Mouse (Mus musculus) midbrain, embryonic 10.5 days (tissue): Measurements from ENCODE around the gene Zfp61. TPM values are rescaled to one million over a fixed set of nuclear protein-coding genes. Genes with fewer than 3 reads are reported as not detected.
"Not testable (repeated sequence)": the region's sequence is repeated elsewhere in the genome, so short reads cannot be mapped to it uniquely, and the experiment has no call there.

ENCODE experiments used
- DNase-seq: peaks from one replicate; pipeline ENCODE4 v3.0.0-alpha.2; 2017; ENCODE audit warnings: low spot score
- H3K27ac ChIP-seq: fragments of 300-500 bp; sonication (generic); replicated peaks from 2 replicates; pipeline ENCODE4 v1.5.1; 2016; ENCODE audit warnings: mild to moderate bottlenecking
- H3K27me3 ChIP-seq: fragments of 300-500 bp; sonication (generic); 2 replicates; pipeline ENCODE4 v1.6.1; 2016; ENCODE audit warnings: low read depth, mild to moderate bottlenecking; ENCODE audit not compliant: poor library complexity, severe bottlenecking
- H3K36me3 ChIP-seq: fragments of 300-500 bp; sonication (generic); 2 replicates; pipeline ENCODE4 v1.6.1; 2016; ENCODE audit warnings: mild to moderate bottlenecking, moderate library complexity
- H3K4me1 ChIP-seq: fragments of 300-500 bp; sonication (generic); 2 replicates; pipeline ENCODE4 v1.6.1; 2016
- H3K4me3 ChIP-seq: fragments of 300-500 bp; sonication (generic); 2 replicates; pipeline ENCODE4 v1.5.1; 2016; ENCODE audit warnings: mild to moderate bottlenecking, moderate library complexity
- H3K9me3 ChIP-seq: fragments of 300-500 bp; sonication (generic); replicated peaks from 2 replicates; pipeline ENCODE4 v1.6.1; 2016; ENCODE audit warnings: mild to moderate bottlenecking
- WGBS: fragments of 180-500 bp; shearing (Covaris S2); methylation state at CpG from one replicate; pipeline ENCODE4 v1.1.7; 2016; 5-methylcytosine and 5-hydroxymethylcytosine counted together
- polyA plus RNA-seq: library from polyadenylated mRNA; unstranded; fragments of >200 nt; fragmentation: Nextera tagmentation; extraction: Ambion mirVana; gene quantifications from 2 replicates; pipeline ENCODE4 v1.2.1, GENCODE M21; 2016

The Zfp61 gene
- polyA plus RNA-seq, 1 experiment from 2014 or later = 36.7 TPM

GRCm38 (mm10) chr7:24293061-24293851 lies 7.8 kb downstream of the Zfp61 start:
- WGBS = 86% methylated on average over 12 of the region's 12 CpGs
- Histone ChIP-seq H3K9me3 (no peaks in the 10 kb centered on the region), H3K27me3 (no peaks in the 10 kb centered on the region), H3K4me3 (no peak overlapping the region), H3K36me3 (peaks cover 95% of the 10 kb centered on the region), H3K27ac (no peak overlapping the region), H3K4me1 (peaks cover 9% of the 10 kb centered on the region)
- no peak for DNase-seq

- no peak for DNase-seq
- Histone ChIP-seq H3K27ac (no peak overlapping the region), H3K36me3 (peaks cover 97% of the 10 kb centered on the region)
Observed at GRCm38 (mm10) chr7:24291387-24292090, 9.5 kb downstream of the Zfp61 start.

GRCm38 (mm10) chr7:24290106-24290693 lies 10.8 kb downstream of the Zfp61 start:
- Histone ChIP-seq H3K27ac (no peak overlapping the region), H3K9me3 (no peaks in the 10 kb centered on the region), H3K27me3 (no peaks in the 10 kb centered on the region), H3K4me1 (no peaks in the 10 kb centered on the region), H3K4me3 (no peak overlapping the region), H3K36me3 (peaks cover 84% of the 10 kb centered on the region)
- WGBS = 95% methylated on average over 4 of the region's 4 CpGs
- DNase-seq = no peak

More at GRCm38 (mm10) chr7:24291387-24292090, 9.5 kb downstream of the Zfp61 start:
- H3K9me3 ChIP-seq = no peaks in the 10 kb centered on the region
- H3K4me1 ChIP-seq = no peaks in the 10 kb centered on the region
- 89% methylated on average over 27 of the region's 27 CpGs for WGBS
- no peak overlapping the region for H3K4me3 ChIP-seq
- no peaks in the 10 kb centered on the region for H3K27me3 ChIP-seq

- WGBS = 88% methylated on average over 6 of the region's 6 CpGs
- no peaks in the 10 kb centered on the region for H3K4me1 ChIP-seq
- H3K27ac ChIP-seq = no peak overlapping the region
- no peak overlapping the region for H3K4me3 ChIP-seq
- peaks cover 67% of the 10 kb centered on the region for H3K36me3 ChIP-seq
- DNase-seq = no peak
- no peaks in the 10 kb centered on the region for H3K9me3 ChIP-seq
- H3K27me3 ChIP-seq = no peaks in the 10 kb centered on the region
Observed at GRCm38 (mm10) chr7:24288512-24288911, 12.5 kb downstream of the Zfp61 start.

- peaks cover 58% of the 10 kb centered on the region for H3K36me3 ChIP-seq
- H3K4me1 ChIP-seq = no peaks in the 10 kb centered on the region
- H3K27ac ChIP-seq = no peak overlapping the region
- H3K27me3 ChIP-seq = no peaks in the 10 kb centered on the region
- H3K9me3 ChIP-seq = no peaks in the 10 kb centered on the region
- DNase-seq = no peak
- no peak overlapping the region for H3K4me3 ChIP-seq
- WGBS = 83% methylated on average over 5 of the region's 5 CpGs
Observed at GRCm38 (mm10) chr7:24287670-24288069, 13.4 kb downstream of the Zfp61 start.

GRCm38 (mm10) chr7:24286916-24287315 lies 14.1 kb downstream of the Zfp61 start:
- WGBS = 76% methylated on average over 4 of the region's 4 CpGs
- no peaks in the 10 kb centered on the region for H3K9me3 ChIP-seq
- DNase-seq = no peak
- peaks cover 51% of the 10 kb centered on the region for H3K36me3 ChIP-seq
- H3K27ac ChIP-seq = no peak overlapping the region
- H3K4me1 ChIP-seq = no peaks in the 10 kb centered on the region
- no peak overlapping the region for H3K4me3 ChIP-seq
- H3K27me3 ChIP-seq = no peaks in the 10 kb centered on the region

GRCm38 (mm10) chr7:24286090-24286489 lies 14.9 kb downstream of the Zfp61 start:
- Histone ChIP-seq H3K4me3 (no peak overlapping the region), H3K9me3 (no peaks in the 10 kb centered on the region), H3K27me3 (no peaks in the 10 kb centered on the region), H3K27ac (no peak overlapping the region), H3K4me1 (no peaks in the 10 kb centered on the region), H3K36me3 (peaks cover 43% of the 10 kb centered on the region)
- DNase-seq = no peak
- 50% methylated on average over 4 of the region's 4 CpGs for WGBS

GRCm38 (mm10) chr7:24280858-24281145 lies 20.2 kb downstream of the Zfp61 start:
- no peak for DNase-seq
- H3K4me1 ChIP-seq = peaks cover 8% of the 10 kb centered on the region
- H3K27ac ChIP-seq = no peak overlapping the region
- no peaks in the 10 kb centered on the region for H3K9me3 ChIP-seq
- no peaks in the 10 kb centered on the region for H3K27me3 ChIP-seq
- peaks cover 19% of the 10 kb centered on the region for H3K36me3 ChIP-seq
- no peak overlapping the region for H3K4me3 ChIP-seq
- 54% methylated on average over 4 of the region's 4 CpGs for WGBS

GRCm38 (mm10) chr7:24280031-24280857 lies 20.8 kb downstream of the Zfp61 start:
- H3K27ac ChIP-seq = no peak overlapping the region
- no peaks in the 10 kb centered on the region for H3K27me3 ChIP-seq
- DNase-seq = no peak
- H3K36me3 ChIP-seq = peaks cover 25% of the 10 kb centered on the region
- H3K4me3 ChIP-seq = no peak overlapping the region
- 58% methylated on average over 10 of the region's 10 CpGs for WGBS
- no peaks in the 10 kb centered on the region for H3K9me3 ChIP-seq
- peaks cover 8% of the 10 kb centered on the region for H3K4me1 ChIP-seq

GRCm38 (mm10) chr7:24278771-24279170 lies 22.3 kb downstream of the Zfp61 start:
- H3K4me1 ChIP-seq, H3K4me3 ChIP-seq, H3K27me3 ChIP-seq, H3K27ac ChIP-seq, DNase-seq, H3K9me3 ChIP-seq: not testable (repeated sequence)
- WGBS = 80% methylated on average over 3 of the region's 3 CpGs
- H3K36me3 ChIP-seq = peaks cover 39% of the 10 kb centered on the region

- H3K4me1 ChIP-seq = peaks cover 14% of the 10 kb centered on the region
- DNase-seq = no peak
- no peaks in the 10 kb centered on the region for H3K9me3 ChIP-seq
- 87% methylated on average over 4 of the region's 4 CpGs for WGBS
- H3K27ac ChIP-seq = no peak overlapping the region
- peaks cover 48% of the 10 kb centered on the region for H3K36me3 ChIP-seq
- H3K4me3 ChIP-seq = no peak overlapping the region
- no peaks in the 10 kb centered on the region for H3K27me3 ChIP-seq
Observed at GRCm38 (mm10) chr7:24274456-24274855, 26.6 kb downstream of the Zfp61 start.

GRCm38 (mm10) chr7:24271191-24271590 lies 29.8 kb downstream of the Zfp61 start:
- 97% methylated on average over 6 of the region's 6 CpGs for WGBS
- Histone ChIP-seq H3K4me1 (peaks cover 18% of the 10 kb centered on the region), H3K27me3 (no peaks in the 10 kb centered on the region), H3K4me3 (no peak overlapping the region), H3K36me3 (peaks cover 33% of the 10 kb centered on the region), H3K9me3 (no peaks in the 10 kb centered on the region), H3K27ac (no peak overlapping the region)
- DNase-seq = no peak
